Mouse (Mus musculus): ENCODE data around the gene Lypd4.
A peak's percentile ranks its signal among the peaks of the same experiment; 100 is the strongest.

DNA sequence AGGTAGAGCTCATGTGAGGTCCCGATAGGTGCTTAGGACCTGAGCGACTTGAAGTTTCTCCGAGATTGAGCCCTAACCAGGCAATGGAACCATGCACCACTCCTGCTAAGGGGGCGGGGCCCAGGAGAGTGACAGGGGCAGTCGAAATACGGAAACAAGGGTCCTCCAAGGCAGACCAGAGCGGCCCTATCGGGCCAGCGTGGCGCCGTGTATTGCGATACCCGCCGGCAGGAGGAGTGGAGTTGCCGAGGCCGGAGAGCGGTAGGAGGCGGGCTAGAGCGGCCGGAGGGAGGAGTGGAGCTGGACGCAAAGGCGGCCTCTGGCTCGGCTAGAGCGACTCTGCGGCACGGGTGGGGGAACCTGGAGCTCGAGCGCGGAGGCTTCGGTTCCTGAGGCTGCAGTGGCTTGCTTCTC, 34.3 kb upstream of the Lypd4 start:
- peak; percentile 90 for TF ChIP-seq CTCF (IDR thresholded peaks at IDR 0.05; ENCODE audit: low read depth)
- TF ChIP-seq EP300 (IDR thresholded peaks at IDR 0.05; ENCODE audit: low read depth), result no peak

Data from liver, embryonic 14.5 days (tissue).